Mouse (Mus musculus) forebrain, embryonic 12.5 days (tissue): ENCODE measurements around the gene Dnm3. TPM values are rescaled to one million over a fixed set of nuclear protein-coding genes. Genes with fewer than 3 reads are reported as not detected.

Source experiments
- ATAC-seq: fragments of 200-750 bp; cut with Nextera tagmentation; 2 replicates; pipeline ENCODE4 v1.8.0; 2017; ENCODE audit warnings: moderate TSS enrichment; ENCODE audit not compliant: low FRiP score
- H3K27ac ChIP-seq: fragments of 300-500 bp; sonication (generic); 2 replicates; pipeline ENCODE4 v1.5.1; 2016; ENCODE audit warnings: mild to moderate bottlenecking
- H3K27me3 ChIP-seq: fragments of 300-500 bp; sonication (generic); 2 replicates; pipeline ENCODE4 v1.6.1; 2016; ENCODE audit warnings: mild to moderate bottlenecking
- H3K36me3 ChIP-seq: fragments of 300-500 bp; sonication (generic); replicated peaks from 2 replicates; pipeline ENCODE4 v1.6.1; 2016; ENCODE audit warnings: mild to moderate bottlenecking
- H3K4me1 ChIP-seq: fragments of 300-500 bp; sonication (generic); 2 replicates; pipeline ENCODE4 v1.6.1; 2016
- H3K4me2 ChIP-seq: fragments of 300-500 bp; sonication (generic); 2 replicates; pipeline ENCODE4 v1.6.1; 2016; ENCODE audit warnings: mild to moderate bottlenecking, moderate library complexity
- H3K4me3 ChIP-seq: fragments of 300-500 bp; sonication (generic); replicated peaks from 2 replicates; pipeline ENCODE4 v1.5.1; 2016; ENCODE audit warnings: mild to moderate bottlenecking
- H3K9ac ChIP-seq: fragments of 300-500 bp; sonication (generic); 2 replicates; pipeline ENCODE4 v1.6.1; 2016; ENCODE audit warnings: mild to moderate bottlenecking
- H3K9me3 ChIP-seq: fragments of 300-500 bp; sonication (generic); 2 replicates; pipeline ENCODE4 v1.6.1; 2016
- WGBS: fragments of 180-500 bp; shearing (Covaris S2); methylation state at CpG from one replicate; pipeline ENCODE4 v1.1.7; 2016; 5-methylcytosine and 5-hydroxymethylcytosine counted together
- polyA plus RNA-seq: library from polyadenylated mRNA; unstranded; fragments of >200 nt; fragmentation: Nextera tagmentation; extraction: Ambion mirVana; gene quantifications from 2 replicates; pipeline ENCODE4 v1.2.1, GENCODE M21; 2016

Gene Dnm3
- polyA plus RNA-seq, 1 experiment from 2014 or later = 12.1 TPM

DNA sequence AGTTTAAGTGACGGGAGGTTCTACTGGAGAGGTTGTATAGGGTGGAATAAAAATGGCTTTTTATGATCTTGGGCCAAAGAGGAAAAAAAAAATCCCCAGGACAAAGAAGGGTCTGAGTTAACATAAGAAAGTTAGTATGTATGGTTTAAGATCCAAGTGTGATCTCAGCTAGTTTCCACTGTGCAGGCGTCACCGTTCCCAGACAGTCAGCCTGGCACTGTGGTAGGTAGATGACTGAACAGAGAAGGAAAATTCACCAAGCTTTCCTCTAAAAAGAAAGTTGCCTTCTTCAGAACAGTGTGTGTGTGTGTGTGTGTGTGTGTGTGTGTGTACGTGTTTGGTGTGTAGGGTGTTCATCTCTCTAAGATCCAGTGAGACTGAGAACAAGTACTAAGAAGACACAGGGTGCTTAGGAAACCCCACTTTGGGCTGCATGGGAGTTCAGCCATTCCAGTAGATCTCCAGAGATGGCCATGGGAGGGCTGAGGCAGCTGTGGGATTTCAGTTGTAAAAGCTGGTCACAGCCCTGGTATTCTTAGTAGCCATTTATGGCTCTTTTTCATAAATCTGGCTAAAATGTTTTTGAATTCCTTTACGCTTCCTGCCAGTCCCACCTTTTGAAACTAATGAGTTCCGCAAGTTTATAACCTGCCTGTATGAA is 441.9 kb downstream of the Dnm3 start:
- H3K27ac ChIP-seq = no peak overlapping the region
- H3K4me3 ChIP-seq = no peak overlapping the region
- H3K4me1 ChIP-seq = peaks cover 17% of the 10 kb centered on the region
- H3K36me3 ChIP-seq = no peaks in the 10 kb centered on the region
- H3K9ac ChIP-seq = no peak overlapping the region
- no peak for ATAC-seq
- no peaks in the 10 kb centered on the region for H3K27me3 ChIP-seq
- H3K9me3 ChIP-seq = 0 out of 2 replicates have a peak, but pooled peaks cover 4% of the 10 kb centered on the region
- H3K4me2 ChIP-seq = no peak overlapping the region
- WGBS = 87% methylated on average over 6 of the region's 6 CpGs

- Histone ChIP-seq H3K4me3 (no peak overlapping the region), H3K4me1 (peaks cover 17% of the 10 kb centered on the region), H3K27ac (0 out of 2 replicates have a peak overlapping the region, but pooled peaks have one; percentile 19), H3K36me3 (no peaks in the 10 kb centered on the region), H3K9ac (no peak overlapping the region), H3K27me3 (no peaks in the 10 kb centered on the region), H3K4me2 (no peak overlapping the region), H3K9me3 (no peaks in the 10 kb centered on the region)
- ATAC-seq = no peak
- 56% methylated on average over 8 of the region's 8 CpGs for WGBS
Observed at GRCm38 (mm10) chr1:162023681-162024270, 454.1 kb downstream of the Dnm3 start.

- Histone ChIP-seq H3K4me3 (no peak overlapping the region), H3K4me2 (no peak overlapping the region), H3K27me3 (no peaks in the 10 kb centered on the region), H3K9me3 (no peaks in the 10 kb centered on the region), H3K4me1 (peaks cover 18% of the 10 kb centered on the region), H3K27ac (peak overlapping the region; percentile 36; the same call in 1 of the 2 replicates), H3K9ac (no peak overlapping the region), H3K36me3 (no peaks in the 10 kb centered on the region)
- no peak for ATAC-seq
- WGBS = 65% methylated on average over 4 of the region's 4 CpGs
Observed at GRCm38 (mm10) chr1:162020766-162021165, 457.1 kb downstream of the Dnm3 start.

DNA sequence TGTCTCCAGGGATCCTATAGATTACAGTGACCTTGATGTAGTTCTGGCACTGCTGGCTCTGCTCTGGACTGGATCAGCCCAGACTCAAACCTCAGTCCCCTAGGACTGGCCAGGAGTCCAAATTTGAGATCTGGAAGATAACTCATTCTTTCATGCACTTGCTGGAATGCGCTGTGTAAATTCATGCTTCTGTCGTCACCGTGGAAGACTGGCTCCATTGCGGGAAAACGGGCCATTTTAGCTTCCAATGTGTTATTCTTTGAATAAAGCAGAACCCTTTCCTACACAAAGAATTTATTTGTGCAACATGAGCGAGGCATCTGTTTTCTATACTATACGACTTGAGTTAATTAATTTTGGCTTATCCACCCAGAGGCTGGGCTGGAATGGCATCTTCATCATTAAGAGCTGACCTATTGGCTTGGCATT is 457.5 kb downstream of the Dnm3 start:
- no peak overlapping the region for H3K9ac ChIP-seq
- H3K36me3 ChIP-seq = no peaks in the 10 kb centered on the region
- H3K9me3 ChIP-seq = no peaks in the 10 kb centered on the region
- H3K4me1 ChIP-seq = peaks cover 18% of the 10 kb centered on the region
- H3K4me2 ChIP-seq = no peak overlapping the region
- 44% methylated on average over 7 of the region's 7 CpGs for WGBS
- H3K27me3 ChIP-seq = no peaks in the 10 kb centered on the region
- H3K4me3 ChIP-seq = no peak overlapping the region
- no peak for ATAC-seq
- peak overlapping the region; percentile 36; the same call in 1 of the 2 replicates for H3K27ac ChIP-seq

DNA sequence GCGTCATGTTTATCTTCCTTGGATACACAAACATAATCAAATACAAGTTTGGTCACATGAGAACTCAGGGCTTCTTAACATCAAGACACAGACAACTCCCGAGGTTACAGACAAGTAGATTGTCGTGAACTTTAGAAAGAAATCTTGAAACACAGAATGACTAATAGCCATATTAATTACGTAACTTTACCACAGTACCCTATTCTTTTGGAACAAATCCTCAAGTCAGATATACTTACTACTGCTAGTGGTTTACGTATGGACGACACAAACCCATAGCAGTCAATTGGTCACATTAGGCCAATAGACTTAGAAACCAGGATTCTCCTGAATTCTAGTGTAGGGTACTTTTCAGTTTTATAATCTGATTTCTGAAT is 459.2 kb downstream of the Dnm3 start:
- Histone ChIP-seq H3K4me1 (peaks cover 15% of the 10 kb centered on the region), H3K9me3 (no peaks in the 10 kb centered on the region), H3K4me2 (no peak overlapping the region), H3K36me3 (no peaks in the 10 kb centered on the region), H3K27ac (0 out of 2 replicates have a peak overlapping the region, but pooled peaks have one; percentile 15), H3K27me3 (no peaks in the 10 kb centered on the region), H3K9ac (no peak overlapping the region), H3K4me3 (no peak overlapping the region)
- WGBS = 88% methylated on average over 6 of the region's 6 CpGs
- ATAC-seq = no peak

GRCm38 (mm10) chr1:162017975-162018600 is 459.7 kb downstream of the Dnm3 start:
- Histone ChIP-seq H3K27me3 (no peaks in the 10 kb centered on the region), H3K4me3 (no peak overlapping the region), H3K27ac (0 out of 2 replicates have a peak overlapping the region, but pooled peaks have one; percentile 15), H3K36me3 (no peaks in the 10 kb centered on the region), H3K4me1 (peaks cover 14% of the 10 kb centered on the region), H3K4me2 (no peak overlapping the region), H3K9me3 (no peaks in the 10 kb centered on the region), H3K9ac (no peak overlapping the region)
- WGBS = 84% methylated on average over 13 of the region's 13 CpGs
- no peak for ATAC-seq

- peak overlapping the region; percentile 42; the same call in 1 of the 2 replicates for H3K27ac ChIP-seq
- WGBS = 51% methylated on average over 7 of the region's 7 CpGs
- H3K9ac ChIP-seq = no peak overlapping the region
- no peaks in the 10 kb centered on the region for H3K27me3 ChIP-seq
- H3K4me1 ChIP-seq = peaks cover 14% of the 10 kb centered on the region
- H3K9me3 ChIP-seq = no peaks in the 10 kb centered on the region
- no peak overlapping the region for H3K4me3 ChIP-seq
- ATAC-seq = no peak
- no peaks in the 10 kb centered on the region for H3K36me3 ChIP-seq
- no peak overlapping the region for H3K4me2 ChIP-seq
Observed at GRCm38 (mm10) chr1:162016982-162017381, 460.9 kb downstream of the Dnm3 start.

DNA sequence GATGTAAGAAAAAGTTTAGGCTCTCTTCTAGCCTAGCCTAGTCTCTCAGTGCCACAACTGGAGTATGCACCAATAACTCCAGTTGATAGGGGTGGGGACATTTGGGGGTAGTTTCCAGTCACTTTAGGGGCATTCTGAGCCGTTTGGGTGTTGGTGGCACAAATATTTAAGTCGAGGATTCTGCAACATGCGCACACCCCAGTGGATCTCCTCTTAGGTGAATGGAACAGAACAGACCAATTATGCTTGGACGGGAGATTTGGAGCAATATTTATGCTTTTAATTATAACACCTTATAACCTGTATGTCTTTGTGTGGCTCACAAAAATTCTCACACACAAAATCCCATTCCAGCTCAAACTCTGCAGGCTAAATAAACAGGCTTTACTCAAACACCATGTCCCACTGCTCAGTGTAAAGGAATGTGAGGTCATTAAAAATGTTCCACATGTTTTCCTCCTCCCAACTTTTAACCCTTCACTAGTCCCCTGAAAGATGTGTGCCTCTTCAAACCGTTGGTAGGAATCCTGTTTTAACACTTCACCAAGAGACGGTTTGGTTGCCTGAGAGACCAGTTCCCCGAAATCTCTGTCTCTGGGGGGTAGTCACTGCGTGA is 462.5 kb downstream of the Dnm3 start:
- H3K4me1 ChIP-seq = peaks cover 5% of the 10 kb centered on the region; the same call in 1 of the 2 replicates
- no peaks in the 10 kb centered on the region for H3K36me3 ChIP-seq
- H3K4me2 ChIP-seq = no peak overlapping the region
- no peak overlapping the region for H3K4me3 ChIP-seq
- no peak for ATAC-seq
- H3K9me3 ChIP-seq = no peaks in the 10 kb centered on the region
- no peak overlapping the region for H3K27ac ChIP-seq
- WGBS = 67% methylated on average over 8 of the region's 8 CpGs
- H3K9ac ChIP-seq = no peak overlapping the region
- no peaks in the 10 kb centered on the region for H3K27me3 ChIP-seq

DNA sequence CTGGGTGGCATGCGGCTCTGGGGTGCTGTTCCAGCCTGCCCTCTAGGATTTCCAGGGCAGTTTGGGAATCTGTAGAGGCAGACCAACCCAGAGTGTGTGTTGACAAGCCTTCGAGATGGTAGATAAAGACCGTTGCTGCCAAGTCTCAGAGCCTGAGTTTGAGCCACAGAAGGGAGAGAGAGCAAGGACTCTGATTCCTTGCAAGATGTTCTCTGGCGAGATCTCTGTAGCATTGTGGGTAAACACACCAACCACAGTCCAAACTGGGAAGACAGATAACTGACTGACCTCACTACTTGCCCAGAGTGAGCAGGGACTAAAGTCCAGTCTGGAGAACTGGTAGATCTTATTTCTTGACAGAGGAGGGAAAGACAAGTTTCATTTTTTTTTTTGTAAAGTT is 464.3 kb downstream of the Dnm3 start:
- Histone ChIP-seq H3K9me3 (no peaks in the 10 kb centered on the region), H3K4me2 (no peak overlapping the region), H3K9ac (no peak overlapping the region), H3K27ac (no peak overlapping the region), H3K4me3 (no peak overlapping the region), H3K27me3 (no peaks in the 10 kb centered on the region), H3K36me3 (no peaks in the 10 kb centered on the region), H3K4me1 (peaks cover 8% of the 10 kb centered on the region)
- no peak for ATAC-seq
- WGBS = 92% methylated on average over 4 of the region's 4 CpGs

DNA sequence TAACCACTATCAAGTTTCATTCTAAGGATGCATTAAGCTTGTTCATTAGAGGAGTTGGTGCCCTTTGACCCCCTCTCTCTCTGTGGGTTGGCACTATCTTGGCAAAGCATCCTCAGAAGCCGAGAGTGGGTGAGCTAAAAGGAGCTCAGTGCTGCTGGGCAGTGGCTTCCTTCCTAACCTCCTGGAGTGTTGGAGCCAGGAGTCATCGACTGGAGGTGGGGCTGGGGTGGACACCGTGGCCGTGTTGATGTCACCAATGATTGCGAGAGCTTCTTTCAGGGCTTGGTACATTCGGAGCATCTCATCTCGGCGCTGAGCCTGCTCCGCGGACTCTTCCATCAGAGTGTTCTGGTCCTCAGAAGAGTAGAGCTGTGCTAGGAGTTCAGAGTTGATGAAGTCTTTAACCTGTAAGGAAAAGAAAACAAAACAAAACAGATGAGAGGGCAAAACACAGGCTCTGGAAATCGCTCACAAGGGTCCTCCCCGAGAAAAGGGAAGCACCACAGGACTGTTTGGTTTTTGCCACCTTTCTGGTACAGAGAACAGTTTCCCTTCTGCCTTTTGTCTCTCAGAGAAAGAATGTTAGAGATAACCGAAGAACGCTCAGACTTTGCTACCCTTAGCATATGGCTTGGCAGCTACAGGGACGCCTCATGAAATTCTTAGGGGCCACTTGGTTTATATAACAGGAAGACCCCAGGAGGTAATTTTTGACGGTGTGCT is 466.1 kb downstream of the Dnm3 start:
- Histone ChIP-seq H3K36me3 (no peaks in the 10 kb centered on the region), H3K4me1 (peaks cover 8% of the 10 kb centered on the region), H3K9me3 (no peaks in the 10 kb centered on the region), H3K9ac (no peak overlapping the region), H3K27ac (no peak overlapping the region), H3K4me3 (no peak overlapping the region), H3K4me2 (no peak overlapping the region), H3K27me3 (no peaks in the 10 kb centered on the region)
- no peak for ATAC-seq
- WGBS = 81% methylated on average over 16 of the region's 16 CpGs

- H3K27me3 ChIP-seq = no peaks in the 10 kb centered on the region
- 74% methylated on average over 8 of the region's 8 CpGs for WGBS
- H3K4me3 ChIP-seq = no peak overlapping the region
- no peaks in the 10 kb centered on the region for H3K9me3 ChIP-seq
- H3K27ac ChIP-seq = peak overlapping the region; percentile 63; the same call in 1 of the 2 replicates
- no peak overlapping the region for H3K4me2 ChIP-seq
- peaks cover 22% of the 10 kb centered on the region for H3K4me1 ChIP-seq
- no peak overlapping the region for H3K9ac ChIP-seq
- ATAC-seq = no peak
- no peaks in the 10 kb centered on the region for H3K36me3 ChIP-seq
Observed at GRCm38 (mm10) chr1:162009086-162009485, 468.7 kb downstream of the Dnm3 start.

GRCm38 (mm10) chr1:162008631-162009067 is 469.2 kb downstream of the Dnm3 start:
- 50% methylated on average over 8 of the region's 8 CpGs for WGBS
- Histone ChIP-seq H3K36me3 (no peaks in the 10 kb centered on the region), H3K4me3 (no peak overlapping the region), H3K4me1 (peaks cover 26% of the 10 kb centered on the region), H3K27ac (peak overlapping the region; percentile 63), H3K9ac (no peak overlapping the region), H3K4me2 (no peak overlapping the region), H3K9me3 (no peaks in the 10 kb centered on the region), H3K27me3 (no peaks in the 10 kb centered on the region)
- ATAC-seq = no peak
